Mouse (Mus musculus): ENCODE results near the gene Cdan1. TPM values are rescaled to one million over a fixed set of nuclear protein-coding genes. Genes with fewer than 3 reads are reported as not detected.

The Cdan1 gene
- 5.7 and 6.1 TPM in 2 replicates for polyA plus RNA-seq (2016; fragmentation: Nextera tagmentation; extraction: Ambion mirVana)

- peak within 1 kb of the TSS; percentile 87 for H3K4me3 ChIP-seq
- no peaks in the 10 kb centered on the region for H3K27me3 ChIP-seq (ENCODE audit: insufficient read depth, poor library complexity, severe bottlenecking)
- no peaks in the 10 kb centered on the region for H3K36me3 ChIP-seq
- WGBS: under 1% methylated on average over 71 of the region's 71 CpGs
- H3K27ac ChIP-seq: peak within 1 kb of the TSS; percentile 91
- H3K4me1 ChIP-seq (replicated peaks): peaks cover 24% of the 10 kb centered on the region
- peak; percentile 63 for DNase-seq (ENCODE audit: low spot score)
- no peaks in the 10 kb centered on the region for H3K9me3 ChIP-seq
These were observed at the start of gene Cdan1 for GRCm38 (mm10) chr2:120849449-120850423. Gene Cdan1 (minus strand): TSS chr2:120850128.

- Histone ChIP-seq H3K27me3 (ENCODE audit: insufficient read depth, poor library complexity, severe bottlenecking) (no peaks in the 10 kb centered on the region), H3K27ac (no peak overlapping the region), H3K4me1 (replicated peaks) (no peaks in the 10 kb centered on the region), H3K36me3 (peaks cover 95% of the 10 kb centered on the region), H3K9me3 (no peaks in the 10 kb centered on the region), H3K4me3 (no peak overlapping the region)
- no peak for DNase-seq (ENCODE audit: low spot score)
- 95% methylated on average over 3 of the region's 3 CpGs for WGBS
These were observed 46.4 kb upstream of the Cdan1 start for GRCm38 (mm10) chr2:120896361-120896760.

GRCm38 (mm10) chr2:120887601-120888000 lies 37.7 kb upstream of the Cdan1 start:
- peaks cover 80% of the 10 kb centered on the region for H3K36me3 ChIP-seq
- 93% methylated on average over 5 of the region's 5 CpGs for WGBS
- no peak overlapping the region for H3K27ac ChIP-seq
- H3K4me1 ChIP-seq (replicated peaks): no peaks in the 10 kb centered on the region
- H3K9me3 ChIP-seq: no peaks in the 10 kb centered on the region
- no peaks in the 10 kb centered on the region for H3K27me3 ChIP-seq (ENCODE audit: insufficient read depth, poor library complexity, severe bottlenecking)
- H3K4me3 ChIP-seq: no peak overlapping the region
- DNase-seq (ENCODE audit: low spot score): no peak

- Histone ChIP-seq H3K27ac (no peak overlapping the region), H3K27me3 (ENCODE audit: insufficient read depth, poor library complexity, severe bottlenecking) (no peaks in the 10 kb centered on the region), H3K9me3 (no peaks in the 10 kb centered on the region), H3K4me1 (replicated peaks) (no peaks in the 10 kb centered on the region), H3K4me3 (no peak overlapping the region), H3K36me3 (peaks cover 85% of the 10 kb centered on the region)
- DNase-seq (ENCODE audit: low spot score): no peak
- whole genome bisulfite sequencing: 89% methylated on average over 2 of the region's 2 CpGs
These were observed 23.3 kb upstream of the Cdan1 start for GRCm38 (mm10) chr2:120873192-120873591.

- Histone ChIP-seq H3K4me1 (replicated peaks) (no peaks in the 10 kb centered on the region), H3K36me3 (peaks cover 88% of the 10 kb centered on the region), H3K27ac (no peak overlapping the region), H3K27me3 (ENCODE audit: insufficient read depth, poor library complexity, severe bottlenecking) (no peaks in the 10 kb centered on the region), H3K9me3 (no peaks in the 10 kb centered on the region), H3K4me3 (no peak overlapping the region)
- WGBS: 91% methylated on average over 9 of the region's 9 CpGs
- no peak for DNase-seq (ENCODE audit: low spot score)
These were observed 21.8 kb upstream of the Cdan1 start for GRCm38 (mm10) chr2:120871447-120872336.

- no peaks in the 10 kb centered on the region for H3K9me3 ChIP-seq
- H3K4me3 ChIP-seq: no peak overlapping the region
- no peak for DNase-seq (ENCODE audit: low spot score)
- 95% methylated on average over 5 of the region's 5 CpGs for WGBS
- no peaks in the 10 kb centered on the region for H3K4me1 ChIP-seq (replicated peaks)
- no peaks in the 10 kb centered on the region for H3K27me3 ChIP-seq (ENCODE audit: insufficient read depth, poor library complexity, severe bottlenecking)
- no peak overlapping the region for H3K27ac ChIP-seq
- peaks cover 90% of the 10 kb centered on the region for H3K36me3 ChIP-seq
These were observed 17.4 kb upstream of the Cdan1 start for GRCm38 (mm10) chr2:120867336-120867735.

- Histone ChIP-seq H3K27ac (no peak overlapping the region), H3K4me1 (replicated peaks) (no peaks in the 10 kb centered on the region), H3K36me3 (peaks cover 90% of the 10 kb centered on the region), H3K27me3 (ENCODE audit: insufficient read depth, poor library complexity, severe bottlenecking) (no peaks in the 10 kb centered on the region), H3K9me3 (no peaks in the 10 kb centered on the region), H3K4me3 (no peak overlapping the region)
- DNase-seq (ENCODE audit: low spot score): peak; percentile 9
- 38% methylated on average over 1 of the region's 1 CpGs for WGBS
These were observed 16.6 kb upstream of the Cdan1 start for GRCm38 (mm10) chr2:120866561-120866960.

GRCm38 (mm10) chr2:120863389-120863788 lies 13.5 kb upstream of the Cdan1 start:
- Histone ChIP-seq H3K27me3 (ENCODE audit: insufficient read depth, poor library complexity, severe bottlenecking) (no peaks in the 10 kb centered on the region), H3K36me3 (peaks cover 89% of the 10 kb centered on the region), H3K4me3 (no peak overlapping the region), H3K4me1 (replicated peaks) (no peaks in the 10 kb centered on the region), H3K9me3 (no peaks in the 10 kb centered on the region), H3K27ac (no peak overlapping the region)
- WGBS: 100% methylated on average over 1 of the region's 1 CpGs
- DNase-seq (ENCODE audit: low spot score): no peak

- H3K4me1 ChIP-seq (replicated peaks): no peaks in the 10 kb centered on the region
- H3K27ac ChIP-seq: no peak overlapping the region
- 88% methylated on average over 1 of the region's 1 CpGs for WGBS
- H3K9me3 ChIP-seq: no peaks in the 10 kb centered on the region
- no peak for DNase-seq (ENCODE audit: low spot score)
- H3K36me3 ChIP-seq: peaks cover 62% of the 10 kb centered on the region
- H3K27me3 ChIP-seq (ENCODE audit: insufficient read depth, poor library complexity, severe bottlenecking): no peaks in the 10 kb centered on the region
- H3K4me3 ChIP-seq: no peak overlapping the region
These were observed 10.8 kb upstream of the Cdan1 start for GRCm38 (mm10) chr2:120860699-120861098.

GRCm38 (mm10) chr2:120858131-120858530 lies 8.2 kb upstream of the Cdan1 start:
- no peaks in the 10 kb centered on the region for H3K27me3 ChIP-seq (ENCODE audit: insufficient read depth, poor library complexity, severe bottlenecking)
- no peaks in the 10 kb centered on the region for H3K4me1 ChIP-seq (replicated peaks)
- no peaks in the 10 kb centered on the region for H3K9me3 ChIP-seq
- H3K4me3 ChIP-seq: no peak overlapping the region
- DNase-seq (ENCODE audit: low spot score): no peak
- peaks cover 37% of the 10 kb centered on the region for H3K36me3 ChIP-seq
- H3K27ac ChIP-seq: no peak overlapping the region
- WGBS: 91% methylated on average over 3 of the region's 3 CpGs

GRCm38 (mm10) chr2:120853151-120853550 lies 3.2 kb upstream of the Cdan1 start:
- no peak for DNase-seq (ENCODE audit: low spot score)
- Histone ChIP-seq H3K27me3 (ENCODE audit: insufficient read depth, poor library complexity, severe bottlenecking) (no peaks in the 10 kb centered on the region), H3K4me1 (replicated peaks) (peaks cover 18% of the 10 kb centered on the region), H3K4me3 (no peak overlapping the region), H3K36me3 (no peaks in the 10 kb centered on the region), H3K27ac (no peak overlapping the region), H3K9me3 (no peaks in the 10 kb centered on the region)
- 80% methylated on average over 3 of the region's 3 CpGs for WGBS

GRCm38 (mm10) chr2:120852626-120853025 lies 2.7 kb upstream of the Cdan1 start:
- H3K36me3 ChIP-seq: no peaks in the 10 kb centered on the region
- H3K4me3 ChIP-seq: no peak overlapping the region
- peaks cover 23% of the 10 kb centered on the region for H3K4me1 ChIP-seq (replicated peaks)
- 57% methylated on average over 1 of the region's 1 CpGs for WGBS
- H3K9me3 ChIP-seq: no peaks in the 10 kb centered on the region
- H3K27me3 ChIP-seq (ENCODE audit: insufficient read depth, poor library complexity, severe bottlenecking): no peaks in the 10 kb centered on the region
- no peak for DNase-seq (ENCODE audit: low spot score)
- H3K27ac ChIP-seq: no peak overlapping the region
